Mouse (Mus musculus): ENCODE results near the gene Pip5k1b.

Pip5k1b gene

DNA sequence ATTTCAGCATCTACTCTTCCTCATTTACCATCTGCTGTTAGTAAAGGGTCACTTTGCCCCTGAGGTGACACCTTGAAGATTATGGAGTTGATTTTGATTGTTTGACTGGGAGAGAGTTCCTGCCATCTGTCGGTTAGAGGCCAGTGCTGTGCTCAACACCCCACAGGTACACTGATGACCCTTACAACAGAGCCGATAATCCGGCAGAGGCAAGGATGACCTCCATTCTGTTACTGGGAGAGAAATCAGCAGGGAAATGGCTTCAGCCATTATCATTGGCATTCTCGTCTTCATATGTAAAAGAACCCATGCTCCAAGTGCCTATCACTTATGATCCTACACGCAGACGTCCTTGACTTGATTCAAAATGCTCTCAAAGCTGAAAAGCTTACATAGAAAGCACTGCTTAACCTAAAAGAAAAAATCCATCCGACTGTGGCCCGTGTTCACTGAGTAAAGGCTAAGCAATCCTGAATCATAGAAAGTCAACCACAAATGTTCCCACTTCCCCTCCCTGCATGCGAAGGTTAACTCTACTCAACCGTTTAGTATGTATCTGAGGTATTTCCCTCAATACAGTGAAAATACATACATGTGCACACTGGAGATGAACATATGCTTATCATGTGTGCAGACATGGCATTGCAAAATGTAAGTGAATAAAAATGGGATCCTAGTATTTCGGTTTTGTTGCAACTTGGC, 146.7 kb downstream of the Pip5k1b start:
- DNase-seq: no peak

DNA sequence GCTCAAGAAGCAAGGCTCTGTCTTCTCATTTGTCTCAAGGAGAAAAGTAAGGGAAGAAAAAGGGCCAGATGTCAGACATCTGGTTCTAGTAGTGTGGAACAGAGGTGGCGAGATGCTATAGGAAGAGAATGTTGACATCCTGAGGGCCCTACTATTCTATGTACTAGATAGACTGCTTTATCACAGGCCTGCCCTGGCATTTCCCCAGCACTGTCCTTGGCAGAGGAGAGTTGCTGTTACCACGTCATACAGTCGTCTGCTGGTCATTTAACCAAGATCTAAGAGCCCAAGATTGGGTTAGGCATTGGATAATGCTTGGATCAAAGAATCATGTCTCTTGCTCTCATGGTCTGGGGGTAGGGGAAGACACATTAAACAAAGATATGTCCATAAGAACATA, 151.0 kb downstream of the Pip5k1b start:
- DNase-seq: no peak

DNA sequence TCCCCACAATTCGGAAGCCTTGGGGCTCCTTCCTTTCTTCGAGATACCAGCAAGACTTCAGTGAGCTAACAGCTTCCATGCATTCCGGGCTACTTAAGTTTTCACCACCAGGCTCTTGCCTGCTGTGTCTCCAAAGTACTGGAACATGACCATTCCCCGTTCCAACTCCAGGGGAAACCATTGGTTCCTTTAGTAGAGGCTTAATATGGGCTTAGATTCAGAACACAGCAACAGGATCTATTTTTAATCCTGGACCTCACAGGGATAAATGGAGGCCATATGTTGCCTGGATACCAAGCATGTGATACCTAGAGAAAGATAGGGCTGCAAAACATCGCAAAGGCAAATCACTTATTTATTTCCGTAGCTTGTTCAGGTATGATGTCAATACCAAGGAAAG, 152.4 kb downstream of the Pip5k1b start:
- DNase-seq: no peak

GRCm38 (mm10) chr19:24393920-24394319, 161.8 kb downstream of the Pip5k1b start:
- DNase-seq: no peak

- DNase-seq: no peak
Observed at GRCm38 (mm10) chr19:24391519-24392251, 164.0 kb downstream of the Pip5k1b start.

DNA sequence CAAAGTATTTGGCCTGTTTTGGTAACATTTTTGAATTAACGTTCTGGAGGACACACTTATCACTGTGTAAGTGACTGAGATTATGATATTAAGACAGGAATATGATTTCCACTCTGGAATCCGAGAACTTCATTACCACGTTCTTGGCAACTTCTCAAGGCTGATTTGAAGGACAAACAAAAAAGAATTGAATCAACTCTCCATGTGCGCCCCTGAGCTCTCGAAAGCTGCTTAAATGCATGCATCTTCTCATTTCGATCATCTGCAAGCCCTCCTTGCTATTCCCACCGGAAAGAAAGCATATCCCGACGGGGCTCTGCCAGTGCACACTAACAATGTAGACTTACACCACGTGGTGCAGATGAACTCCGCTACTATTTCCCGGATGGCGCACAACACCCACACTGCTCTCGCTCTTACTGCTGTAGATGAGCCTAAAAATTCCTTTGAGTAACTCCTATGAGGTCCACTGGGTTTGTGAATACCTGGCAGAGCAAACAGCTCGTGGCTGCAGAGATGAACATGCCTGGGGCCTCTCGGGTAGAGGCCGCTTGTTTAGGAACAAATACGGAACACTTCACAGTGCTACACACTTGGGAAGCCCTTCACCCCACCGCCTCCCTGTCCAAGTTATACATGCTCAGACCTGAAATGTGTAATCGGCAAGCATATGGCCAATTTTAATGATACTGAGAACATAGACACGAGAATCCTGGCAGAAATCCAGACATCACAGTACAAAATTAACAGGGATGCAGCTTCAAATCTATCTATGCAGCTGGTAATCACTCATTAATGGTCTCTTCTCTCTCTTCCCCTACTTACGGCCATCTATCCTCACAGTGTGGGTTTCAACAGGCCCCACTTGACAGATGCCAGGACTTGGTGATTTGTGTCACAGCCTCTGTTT, 168.5 kb downstream of the Pip5k1b start:
- no peak for DNase-seq

DNA sequence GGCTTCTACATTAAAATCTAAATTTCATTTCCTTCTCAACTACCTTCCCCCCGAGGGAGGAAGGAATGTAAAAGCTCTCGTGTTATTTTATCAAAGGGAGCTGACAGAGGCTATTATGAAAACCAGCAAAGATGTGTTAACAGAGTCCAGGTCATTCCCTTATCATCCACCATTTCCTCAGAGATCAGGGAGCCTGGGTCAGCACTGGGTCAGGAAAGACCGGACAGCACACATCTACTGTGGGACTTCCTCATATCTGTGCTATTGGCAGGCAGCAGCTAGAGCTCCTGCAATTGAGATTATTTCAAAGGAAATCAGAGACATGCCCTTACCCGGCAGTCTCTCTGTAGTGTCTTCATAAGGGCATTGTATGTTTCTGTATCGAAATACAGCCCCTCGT, 177.2 kb downstream of the Pip5k1b start:
- no peak for DNase-seq

DNA sequence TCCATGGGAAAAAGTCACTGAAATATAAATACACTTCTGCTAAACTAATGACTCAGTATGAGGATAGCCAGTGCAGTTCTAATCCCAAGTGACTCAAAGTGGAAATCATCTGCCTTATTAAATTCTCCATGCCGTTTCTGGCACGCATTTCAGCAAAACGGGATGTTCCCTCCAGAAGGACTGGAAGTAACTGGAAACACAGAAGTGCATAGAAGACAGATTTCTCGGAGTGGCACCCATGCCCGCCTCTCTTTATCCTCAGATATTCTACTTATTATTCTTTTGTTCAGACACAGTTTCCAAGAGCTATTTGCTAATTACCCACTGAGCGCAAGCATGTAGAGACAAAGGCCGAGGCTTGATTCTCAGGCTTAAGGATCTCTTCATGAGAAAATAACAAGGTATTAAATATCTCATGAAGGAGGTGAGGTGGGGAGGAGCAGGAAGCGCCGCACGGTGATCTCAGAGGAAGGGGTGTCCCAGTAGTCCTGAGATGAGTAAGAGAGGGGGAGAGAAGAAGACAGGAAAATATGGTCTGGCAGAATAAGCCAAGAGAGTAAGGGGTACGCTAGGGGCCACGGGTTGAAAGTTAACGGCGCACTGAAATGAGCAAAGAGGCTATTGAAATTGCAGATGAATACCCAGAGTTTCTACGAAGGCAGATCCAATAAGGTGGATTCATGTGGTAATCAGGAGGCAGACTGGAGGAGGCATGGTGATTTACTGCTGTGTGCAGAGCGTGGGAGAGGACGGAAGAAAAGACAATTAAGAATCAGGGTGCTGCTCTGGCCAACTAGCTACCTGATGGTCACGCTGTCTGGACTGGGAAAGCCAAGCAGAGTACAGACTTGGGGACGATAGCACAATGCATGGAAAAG, 183.7 kb downstream of the Pip5k1b start:
- DNase-seq: no peak

- no peak for DNase-seq
Observed at GRCm38 (mm10) chr19:24368419-24368818, 187.3 kb downstream of the Pip5k1b start.

DNA sequence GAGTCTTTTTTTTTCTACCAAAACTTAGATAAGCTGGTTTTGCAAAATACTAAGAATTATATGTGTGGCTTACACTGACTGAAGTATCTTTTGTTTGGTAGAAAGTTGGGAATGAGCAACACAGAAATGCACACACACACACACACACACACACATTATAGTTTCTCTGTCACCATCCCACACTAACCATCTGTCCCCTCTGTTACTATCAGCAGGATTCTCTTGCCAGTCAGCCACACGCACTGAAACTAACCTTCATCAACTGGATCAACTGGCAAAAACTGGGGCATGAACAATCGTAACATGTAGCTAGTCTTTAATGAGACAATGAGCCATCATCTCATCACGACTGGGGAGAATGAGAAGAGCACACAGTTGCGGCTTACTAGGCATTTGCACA, 187.9 kb downstream of the Pip5k1b start:
- DNase-seq: no peak

GRCm38 (mm10) chr19:24366747-24367146, 188.9 kb downstream of the Pip5k1b start:
- DNase-seq: no peak

DNA sequence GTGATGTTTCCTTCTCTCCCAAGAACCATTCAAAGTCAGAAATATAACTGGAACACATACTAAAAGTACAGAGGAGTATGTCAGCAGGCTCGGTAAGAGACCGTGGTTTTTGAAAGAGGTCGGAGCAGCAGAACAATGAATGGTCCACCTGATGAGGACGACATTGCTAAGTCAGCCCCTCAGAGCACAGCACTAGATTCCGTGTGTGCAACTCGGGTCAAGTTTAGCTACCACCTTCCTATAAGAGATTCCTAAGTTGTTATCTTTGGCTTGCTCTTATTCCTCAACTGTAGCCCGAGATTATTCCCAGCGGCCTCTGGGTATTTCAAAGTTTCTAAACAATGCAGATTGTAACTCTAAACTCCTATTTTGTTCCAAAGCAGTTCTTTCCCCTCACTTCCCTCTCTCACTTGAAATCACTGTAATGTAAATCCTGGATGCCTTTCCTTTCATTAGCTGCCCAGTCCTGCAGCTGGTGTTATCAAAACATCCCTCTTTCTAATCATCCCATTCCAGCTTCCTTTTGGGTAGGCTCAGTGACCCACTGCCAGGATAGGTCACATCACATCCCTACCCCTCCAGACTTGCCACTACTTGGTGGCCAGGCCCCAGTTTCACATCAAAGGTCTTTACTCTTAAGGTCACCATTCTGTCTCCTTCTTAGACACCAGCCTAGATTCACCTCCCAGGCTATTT, 192.9 kb downstream of the Pip5k1b start:
- no peak for DNase-seq

GRCm38 (mm10) chr19:24359270-24359669, 196.4 kb downstream of the Pip5k1b start:
- DNase-seq: no peak

DNA sequence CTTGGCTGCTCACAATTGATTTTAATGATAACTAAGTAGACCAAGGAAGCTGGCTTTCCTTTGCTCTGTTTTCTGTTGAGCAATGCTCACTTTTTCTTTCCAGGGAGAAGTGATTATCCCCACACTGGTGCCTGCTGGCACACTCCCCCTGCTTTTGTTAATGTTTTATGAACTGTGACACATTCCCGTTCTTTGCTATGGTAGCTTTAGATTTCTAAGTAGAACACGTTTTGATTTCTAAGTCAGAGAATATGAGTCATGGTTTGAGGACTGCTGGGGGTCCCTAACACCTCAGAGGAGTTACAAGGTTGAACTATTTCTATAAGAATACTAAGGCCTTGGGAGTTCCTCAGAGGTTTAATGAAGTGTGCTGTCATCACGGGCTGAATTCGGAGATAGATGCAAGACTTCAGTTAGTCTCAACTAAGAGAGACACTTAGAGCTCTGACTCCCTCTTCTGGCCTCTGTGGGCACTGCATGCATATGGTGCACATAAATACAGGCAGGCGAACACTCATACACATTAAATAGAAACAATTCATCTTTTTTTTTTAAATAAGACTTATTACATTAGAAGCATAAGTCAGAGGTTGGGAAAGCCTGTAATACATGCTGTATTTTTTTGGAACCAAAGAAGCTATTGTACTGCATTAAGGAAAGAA, 203.2 kb downstream of the Pip5k1b start:
- DNase-seq: no peak

DNA sequence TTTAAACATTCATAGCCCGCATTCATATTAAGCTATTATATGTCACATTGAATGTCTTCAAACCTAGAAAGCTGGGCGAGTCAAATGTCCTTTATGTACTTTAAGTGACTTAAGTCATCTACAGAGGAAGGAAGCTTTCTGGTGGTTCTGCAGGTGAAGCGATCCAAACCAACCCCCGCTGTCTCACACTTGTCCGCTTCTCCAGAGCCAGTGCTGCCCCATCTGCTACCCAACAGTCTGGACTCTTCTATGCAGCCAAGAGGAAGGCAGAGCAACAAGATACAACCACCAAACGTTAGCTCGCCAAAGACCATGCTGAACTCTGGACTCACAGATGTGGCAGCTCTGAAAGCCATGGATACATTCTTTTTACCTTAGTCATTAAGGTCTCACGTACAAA, 211.2 kb downstream of the Pip5k1b start:
- no peak for DNase-seq

DNA sequence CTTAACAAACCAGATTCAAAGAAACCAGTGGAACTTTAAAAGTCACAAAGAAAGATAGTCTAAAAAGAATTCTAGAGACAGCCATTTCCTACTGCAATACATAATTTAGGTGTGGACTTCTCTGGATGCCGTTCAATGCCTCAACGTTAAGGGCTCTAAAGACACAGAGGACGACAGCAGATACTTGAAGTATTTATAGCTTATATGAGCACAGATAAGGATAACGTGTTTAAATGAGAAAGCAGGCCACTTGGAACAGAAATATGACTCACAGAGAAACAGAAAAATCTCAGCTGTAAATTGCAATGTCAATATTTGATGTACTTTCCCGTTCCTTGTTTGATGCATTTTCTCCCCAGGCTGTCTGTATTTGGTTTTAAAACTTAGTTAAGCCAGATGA, 212.9 kb downstream of the Pip5k1b start:
- no peak for DNase-seq

- no peak for DNase-seq
Observed at GRCm38 (mm10) chr19:24336370-24337076, 219.1 kb downstream of the Pip5k1b start.

- DNase-seq: no peak
Observed at GRCm38 (mm10) chr19:24335611-24336343, 219.9 kb downstream of the Pip5k1b start.

DNA sequence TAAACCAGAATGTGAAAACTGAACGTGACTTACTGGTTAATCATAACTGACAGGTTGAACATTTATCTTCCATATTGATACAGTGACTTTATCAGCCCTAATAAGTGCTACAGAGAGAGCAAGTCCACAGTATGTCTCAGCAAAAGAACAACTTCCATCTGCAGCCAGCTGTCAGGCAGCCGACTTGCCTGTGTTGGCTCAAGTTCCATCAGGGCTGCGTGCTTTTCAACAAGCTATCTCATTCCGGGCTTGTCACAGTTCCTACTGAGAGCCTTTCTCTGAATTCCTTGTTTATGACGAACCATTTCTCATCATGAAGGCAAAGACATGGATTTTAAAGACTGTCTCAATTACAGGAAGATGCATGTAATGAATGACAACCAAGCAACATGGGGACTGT, 222.7 kb downstream of the Pip5k1b start:
- DNase-seq: no peak

DNA sequence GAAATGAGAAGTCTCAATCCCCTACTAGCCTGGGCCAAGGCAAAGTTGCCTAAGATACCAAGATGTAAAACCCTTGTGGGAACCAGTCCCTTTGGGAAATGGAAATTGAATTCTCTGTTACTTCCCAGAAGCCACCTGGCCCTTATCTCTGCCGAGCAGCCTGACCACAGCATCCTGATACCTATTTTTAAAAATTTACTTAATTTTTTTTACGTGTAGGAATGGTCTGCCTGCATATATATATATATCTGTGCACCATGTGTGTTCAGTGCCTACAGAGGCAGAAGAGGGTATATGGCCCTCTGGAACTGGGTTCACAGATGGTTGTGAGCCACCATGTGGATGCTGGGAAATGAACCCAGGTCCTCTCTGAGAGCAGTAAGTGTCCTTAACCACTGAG, 224.4 kb downstream of the Pip5k1b start:
- no peak for DNase-seq
